Mouse (Mus musculus) induced T-regulatory cell, adult 2 months (primary cell): Measurements from ENCODE around the gene Nxnl1.
A peak's percentile ranks its signal among the peaks of the same experiment; 100 is the strongest.

Experiments used
- DNase-seq: peaks from one replicate; pipeline ENCODE4 v3.0.0-alpha.2; 2012; ENCODE audit warnings: low read depth

Nxnl1 gene

GRCm38 (mm10) chr8:71580201-71580600 is 13.8 kb upstream of the Nxnl1 start:
- no peak for DNase-seq

- no peak for DNase-seq
Measured at GRCm38 (mm10) chr8:71579476-71579875, 13.1 kb upstream of the Nxnl1 start.

- DNase-seq = no peak
Measured at GRCm38 (mm10) chr8:71579009-71579408, 12.6 kb upstream of the Nxnl1 start.

- no peak for DNase-seq
Measured at GRCm38 (mm10) chr8:71577856-71578387, 11.5 kb upstream of the Nxnl1 start.

- DNase-seq = no peak
Measured at GRCm38 (mm10) chr8:71575020-71575419, 8.6 kb upstream of the Nxnl1 start.

GRCm38 (mm10) chr8:71574426-71574825 is 8.0 kb upstream of the Nxnl1 start:
- DNase-seq = no peak

GRCm38 (mm10) chr8:71572847-71573633 is 6.6 kb upstream of the Nxnl1 start:
- DNase-seq = no peak

- DNase-seq = no peak
Measured at GRCm38 (mm10) chr8:71572077-71572476, 5.7 kb upstream of the Nxnl1 start.

- peak; percentile 97 for DNase-seq
Measured at GRCm38 (mm10) chr8:71570291-71570954, 4.0 kb upstream of the Nxnl1 start.

- DNase-seq = peak; percentile 89
Measured at GRCm38 (mm10) chr8:71569366-71570290, 3.2 kb upstream of the Nxnl1 start.

GRCm38 (mm10) chr8:71568941-71569340 is 2.5 kb upstream of the Nxnl1 start:
- peak; percentile 41 for DNase-seq

- no peak for DNase-seq
Measured at GRCm38 (mm10) chr8:71568387-71568937, 2.1 kb upstream of the Nxnl1 start, which contains the start of gene Slc27a1. Slc27a1 (plus strand) TSS chr8:71568882.

GRCm38 (mm10) chr8:71567587-71567986 is 1.2 kb upstream of the Nxnl1 start:
- peak; percentile 16 for DNase-seq

GRCm38 (mm10) chr8:71563992-71564391 is 2.4 kb downstream of the Nxnl1 start:
- no peak for DNase-seq

- peak; percentile 83 for DNase-seq
Measured at GRCm38 (mm10) chr8:71562751-71563150, 3.6 kb downstream of the Nxnl1 start.

GRCm38 (mm10) chr8:71561401-71561800 is 5.0 kb downstream of the Nxnl1 start:
- peak; percentile 93 for DNase-seq

GRCm38 (mm10) chr8:71560765-71561164 is 5.6 kb downstream of the Nxnl1 start:
- no peak for DNase-seq

GRCm38 (mm10) chr8:71560071-71560470 is 6.3 kb downstream of the Nxnl1 start:
- DNase-seq = no peak

GRCm38 (mm10) chr8:71558958-71559690 is 7.3 kb downstream of the Nxnl1 start:
- peak; percentile 96 for DNase-seq

- DNase-seq = peak; percentile 80
Measured at GRCm38 (mm10) chr8:71558071-71558957, 8.1 kb downstream of the Nxnl1 start, which contains the start of gene Tmem221. Tmem221 (minus strand) TSS chr8:71558871.
